ENCODE assay signal across 8 mouse cellular contexts in genomic region chr10:80695186-80695585, GRCm38 (mm10). TPM values are rescaled to one million over a fixed set of nuclear protein-coding genes. Genes with fewer than 3 reads are reported as not detected.
DNase-seq lines count a peak whose midpoint lies in the region; ATAC-seq and TF ChIP-seq lines count a peak whose summit lies in the region.

No protein-coding gene starts in this region.

- TF ChIP-seq POLR2A in myocyte (IDR thresholded peaks at IDR 0.05; ENCODE audit: insufficient read length, low read depth) = no peak

- H3K9ac ChIP-seq in limb, embryonic 12.5 days (replicated peaks) = no peak overlapping the region

- WGBS in heart, embryonic 10.5 days = 72% methylated on average over 2 of the region's 2 CpGs
- WGBS in limb, embryonic 12.5 days = 84% methylated on average over 2 of the region's 2 CpGs

- DNase-seq in kidney, adult 11 months = peak; percentile 52
- no peak for DNase-seq in kidney, adult 18-20 months
- DNase-seq in heart, embryonic 10.5 days (ENCODE audit: low spot score) = no peak
- DNase-seq in right cerebral cortex, adult 18-20 months = no peak
- DNase-seq in urinary bladder, postnatal 14 days (ENCODE audit: low spot score) = no peak
- no peak for DNase-seq in cerebellum, postnatal 25 days

- H3K79me2 ChIP-seq in myocyte (ENCODE audit: control insufficient read depth, insufficient read depth) = peaks cover 15% of the 10 kb centered on the region

- H3K36me3 ChIP-seq in heart, embryonic 10.5 days = peaks cover 46% of the 10 kb centered on the region
- H3K36me3 ChIP-seq in limb, embryonic 12.5 days = peaks cover 55% of the 10 kb centered on the region
- peaks cover 4% of the 10 kb centered on the region for H3K36me3 ChIP-seq in myocyte (ENCODE audit: control insufficient read depth, insufficient read depth)

- peak overlapping the region; percentile 69 for H3K27ac ChIP-seq in heart, embryonic 10.5 days
- H3K27ac ChIP-seq in limb, embryonic 12.5 days = 0 out of 2 replicates have a peak overlapping the region, but pooled peaks have one; percentile 12

- no peak overlapping the region; the same call in 1 of the 2 replicates for H3K4me3 ChIP-seq in heart, embryonic 10.5 days
- H3K4me3 ChIP-seq in limb, embryonic 12.5 days (replicated peaks) = no peak overlapping the region
- H3K4me3 ChIP-seq in myocyte = no peak overlapping the region

- ATAC-seq in limb, embryonic 12.5 days (ENCODE audit: insufficient number of reproducible peaks, insufficient read depth, low FRiP score, low TSS enrichment, low read depth) = no peak

- peaks cover 68% of the 10 kb centered on the region for H3K4me1 ChIP-seq in heart, embryonic 10.5 days
- peaks cover 7% of the 10 kb centered on the region; the same call in 1 of the 2 replicates for H3K4me1 ChIP-seq in limb, embryonic 12.5 days (replicated peaks)

- H3K4me2 ChIP-seq in limb, embryonic 12.5 days = no peak overlapping the region
- H3K4me2 ChIP-seq in myocyte (ENCODE audit: low read depth) = peak overlapping the region; percentile 22

- no peak overlapping the region for H3ac ChIP-seq in myocyte (ENCODE audit: control insufficient read depth, insufficient read length)

- H3K9me3 ChIP-seq in heart, embryonic 10.5 days = no peaks in the 10 kb centered on the region
- H3K9me3 ChIP-seq in limb, embryonic 12.5 days = no peaks in the 10 kb centered on the region

- no peaks in the 10 kb centered on the region for H3K27me3 ChIP-seq in heart, embryonic 10.5 days (ENCODE audit: insufficient read depth, poor library complexity, severe bottlenecking)
- H3K27me3 ChIP-seq in limb, embryonic 12.5 days = no peaks in the 10 kb centered on the region
- no peaks in the 10 kb centered on the region for H3K27me3 ChIP-seq in myocyte (ENCODE audit: control insufficient read depth, insufficient read depth, insufficient read length)

TF ChIP-seq in myocyte, 11 proteins besides CTCF, POLR2A, EP300 and RAD21:
- TF ChIP-seq TCF12 (IDR thresholded peaks at IDR 0.05; ENCODE audit: insufficient read depth, poor library complexity, severe bottlenecking) (no peak), MAX (IDR thresholded peaks at IDR 0.05; ENCODE audit: low read depth) (no peak), CEBPB (IDR thresholded peaks at IDR 0.05; ENCODE audit: insufficient read depth, poor library complexity, severe bottlenecking) (no peak), USF1 (IDR thresholded peaks at IDR 0.05; ENCODE audit: low read depth) (no peak), E2F4 (IDR thresholded peaks at IDR 0.05; ENCODE audit: insufficient read depth) (no peak), MYOD1 (IDR thresholded peaks at IDR 0.05; ENCODE audit: control insufficient read depth in 1 of 3, insufficient read length in 2 of 3, low read depth in 2 of 3) (no peak), SRF (IDR thresholded peaks at IDR 0.05; ENCODE audit: control insufficient read depth, insufficient read length, low read depth) (no peak), POLR2AphosphoS2 (IDR thresholded peaks at IDR 0.05; ENCODE audit: insufficient read length, low read depth) (no peak), REST (IDR thresholded peaks at IDR 0.05; ENCODE audit: insufficient read depth, insufficient read length) (no peak), TCF3 (IDR thresholded peaks at IDR 0.05; ENCODE audit: insufficient read length, low read depth) (no peak), MYOG (IDR thresholded peaks at IDR 0.05; ENCODE audit: control insufficient read depth in 1 of 3, insufficient read depth in 1 of 3, insufficient read length in 2 of 3, low read depth in 2 of 3) (no peak)

RNA-seq across cellular contexts. Expression of gene Mob3a, which starts 6.6 kb away (rescaled TPM):
- polyA plus RNA-seq in heart, embryonic 10.5 days (2016; fragmentation: Nextera tagmentation; extraction: Ambion mirVana) = 54.8 and 56.8 TPM in 2 replicates
- polyA plus RNA-seq in limb, embryonic 12.5 days (2016; fragmentation: Nextera tagmentation; extraction: Ambion mirVana) = 51.1 and 51.7 TPM in 2 replicates
- 25.1 TPM for polyA plus RNA-seq in myocyte (2012; fragmentation: generic; extraction: Trizol)

RNA-seq across cellular contexts. Expression of gene Izumo4, which starts 6.8 kb away (rescaled TPM):
- polyA plus RNA-seq in heart, embryonic 10.5 days (2016; fragmentation: Nextera tagmentation; extraction: Ambion mirVana) = 12.8 and 14.4 TPM in 2 replicates
- polyA plus RNA-seq in limb, embryonic 12.5 days (2016; fragmentation: Nextera tagmentation; extraction: Ambion mirVana) = 12.5 and 16.5 TPM in 2 replicates
- polyA plus RNA-seq in myocyte (2012; fragmentation: generic; extraction: Trizol) = 1.9 TPM

RNA-seq across cellular contexts. Expression of gene Mknk2, which starts 17.3 kb away (rescaled TPM):
- polyA plus RNA-seq in heart, embryonic 10.5 days (2016; fragmentation: Nextera tagmentation; extraction: Ambion mirVana) = 90.8 and 92.0 TPM in 2 replicates
- 122 and 124 TPM in 2 replicates for polyA plus RNA-seq in limb, embryonic 12.5 days (2016; fragmentation: Nextera tagmentation; extraction: Ambion mirVana)
- 119 TPM for polyA plus RNA-seq in myocyte (2012; fragmentation: generic; extraction: Trizol)

RNA-seq across cellular contexts. Expression of gene Btbd2, which starts 38.3 kb away (rescaled TPM):
- 59.0 and 69.9 TPM in 2 replicates for polyA plus RNA-seq in heart, embryonic 10.5 days (2016; fragmentation: Nextera tagmentation; extraction: Ambion mirVana)
- 95.8 and 102 TPM in 2 replicates for polyA plus RNA-seq in limb, embryonic 12.5 days (2016; fragmentation: Nextera tagmentation; extraction: Ambion mirVana)
- polyA plus RNA-seq in myocyte (2012; fragmentation: generic; extraction: Trizol) = 55.9 TPM

RNA-seq across cellular contexts. Expression of gene Ap3d1, which starts 46.9 kb away (rescaled TPM):
- polyA plus RNA-seq in heart, embryonic 10.5 days (2016; fragmentation: Nextera tagmentation; extraction: Ambion mirVana) = 53.1 and 60.4 TPM in 2 replicates
- 73.8 and 76.8 TPM in 2 replicates for polyA plus RNA-seq in limb, embryonic 12.5 days (2016; fragmentation: Nextera tagmentation; extraction: Ambion mirVana)
- 68.0 TPM for polyA plus RNA-seq in myocyte (2012; fragmentation: generic; extraction: Trizol)
